Mouse (Mus musculus): ENCODE results near the gene Spag17. TPM values are rescaled to one million over a fixed set of nuclear protein-coding genes. Genes with fewer than 3 reads are reported as not detected.

Gene Spag17
- polyA plus RNA-seq, 1 experiment: 0.04 TPM

- no peak for DNase-seq (ENCODE audit: extremely low spot score in 1 of 2, low spot score in 1 of 2)
Measured at GRCm38 (mm10) chr3:100161665-100162314, 276.6 kb downstream of the Spag17 start.

GRCm38 (mm10) chr3:100162315-100163105 lies 277.3 kb downstream of the Spag17 start, which contains the start of the genes Gdap2 and Wdr3:
TSS of gene Gdap2 (plus strand) at chr3:100162381.
TSS of gene Wdr3 (minus strand) at chr3:100162407.
- DNase-seq (ENCODE audit: extremely low spot score in 1 of 2, low spot score in 1 of 2): peak; percentile 88 to 96

GRCm38 (mm10) chr3:100163556-100163955 lies 278.4 kb downstream of the Spag17 start:
- DNase-seq (ENCODE audit: extremely low spot score in 1 of 2, low spot score in 1 of 2): no peak

GRCm38 (mm10) chr3:100164991-100165390 lies 279.8 kb downstream of the Spag17 start:
- DNase-seq (ENCODE audit: extremely low spot score in 1 of 2, low spot score in 1 of 2): no peak

GRCm38 (mm10) chr3:100176031-100176430 lies 290.8 kb downstream of the Spag17 start:
- DNase-seq (ENCODE audit: extremely low spot score in 1 of 2, low spot score in 1 of 2): no peak

- DNase-seq (ENCODE audit: extremely low spot score in 1 of 2, low spot score in 1 of 2): peak in 1 of 2 experiments; percentile 7
Measured at GRCm38 (mm10) chr3:100180471-100180870, 295.3 kb downstream of the Spag17 start.

- peak; percentile 63 to 93 for DNase-seq (ENCODE audit: extremely low spot score in 1 of 2, low spot score in 1 of 2)
Measured at GRCm38 (mm10) chr3:100189444-100189843, 304.2 kb downstream of the Spag17 start.

- no peak for DNase-seq (ENCODE audit: extremely low spot score in 1 of 2, low spot score in 1 of 2)
Measured at GRCm38 (mm10) chr3:100189861-100190260, 304.7 kb downstream of the Spag17 start.
